ENCODE assay signal across 11 mouse cellular contexts in genomic region chr13:85724616-85725015, GRCm38 (mm10).
"Had no signal": no experiment of that assay in that cellular context is flagged by ENCODE, and none has a peak within 500 bp of the region (broad histone marks: within the 10 kb centered on the region; RNA-seq: fewer than 3 reads in every experiment).

No protein-coding gene starts in this region.

- ATAC-seq: midbrain, embryonic 15.5 days had no signal

- H3K4me2 ChIP-seq: limb, embryonic 13.5 days; midbrain, embryonic 15.5 days had no signal

- H3K4me3 ChIP-seq: limb, embryonic 13.5 days; midbrain, embryonic 15.5 days had no signal

- H3K4me1 ChIP-seq: limb, embryonic 13.5 days; midbrain, embryonic 15.5 days had no signal

- H3K27ac ChIP-seq: kidney, postnatal 0 days; limb, embryonic 13.5 days; liver, embryonic 14.5 days; midbrain, embryonic 15.5 days; stomach, postnatal 0 days had no signal

- H3K9me3 ChIP-seq: limb, embryonic 13.5 days; midbrain, embryonic 15.5 days had no signal

- H3K9ac ChIP-seq: limb, embryonic 13.5 days; liver, embryonic 14.5 days; midbrain, embryonic 15.5 days had no signal

- H3K36me3 ChIP-seq: limb, embryonic 13.5 days; midbrain, embryonic 15.5 days had no signal

- H3K27me3 ChIP-seq: limb, embryonic 13.5 days; midbrain, embryonic 15.5 days had no signal

- DNase-seq: kidney, postnatal 36 days; layer of hippocampus, adult 9-11 months; layer of hippocampus, postnatal 36 days; lung, adult 18-20 months; right cerebral cortex, adult 18-20 months; right cerebral cortex, postnatal 25 days had no signal
